Mouse (Mus musculus): ENCODE results near the gene Mtmr1. TPM values are rescaled to one million over a fixed set of nuclear protein-coding genes. Genes with fewer than 3 reads are reported as not detected.

The Mtmr1 gene
- polyA plus RNA-seq, 1 experiment, result 8.1 TPM

DNA sequence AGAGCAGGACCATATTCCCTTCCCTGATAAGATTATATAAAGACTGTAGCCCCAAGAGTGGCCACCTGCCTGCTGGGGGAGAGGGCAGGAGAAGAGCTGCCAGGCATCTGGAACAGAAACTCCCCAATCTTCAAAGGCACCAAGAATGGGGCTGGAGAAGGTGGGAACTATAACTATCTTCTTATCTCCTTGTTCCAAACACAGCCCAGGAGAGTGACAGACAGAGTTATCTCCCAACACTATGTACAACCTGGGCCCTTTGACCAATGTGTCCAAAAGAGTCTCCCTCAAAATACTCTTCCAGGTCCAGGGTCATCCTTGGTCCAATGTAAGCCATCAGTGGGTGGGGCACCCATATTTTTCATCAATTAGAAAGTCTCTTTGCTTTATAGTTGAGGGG is 62.9 kb downstream of the Mtmr1 start:
- Histone ChIP-seq H3K4me3 (ENCODE audit: low read depth, low read length) (no peak overlapping the region), H3K9ac (ENCODE audit: low read depth, poor library complexity, severe bottlenecking) (no peak overlapping the region), H3K27ac (ENCODE audit: insufficient read depth, low read length) (no peak overlapping the region), H3K4me1 (ENCODE audit: control insufficient read depth, insufficient read depth, low read length) (peaks cover 2% of the 10 kb centered on the region), H3K36me3 (ENCODE audit: control insufficient read depth, insufficient read depth, low read length, poor library complexity, severe bottlenecking) (no peaks in the 10 kb centered on the region), H3K9me3 (replicated peaks; ENCODE audit: control insufficient read depth, insufficient read depth, low read length, poor library complexity, severe bottlenecking) (no peaks in the 10 kb centered on the region), H3K27me3 (ENCODE audit: control insufficient read depth, insufficient read depth, low read length, poor library complexity, severe bottlenecking) (no peaks in the 10 kb centered on the region)
- no peak for TF ChIP-seq EP300 (IDR thresholded peaks at IDR 0.05; ENCODE audit: insufficient read depth, low read depth, low read length)
- no peak for TF ChIP-seq CTCF (IDR thresholded peaks at IDR 0.05; ENCODE audit: low read depth, low read length)
- no peak for TF ChIP-seq POLR2A (IDR thresholded peaks at IDR 0.05; ENCODE audit: insufficient read depth, low read length)

DNA sequence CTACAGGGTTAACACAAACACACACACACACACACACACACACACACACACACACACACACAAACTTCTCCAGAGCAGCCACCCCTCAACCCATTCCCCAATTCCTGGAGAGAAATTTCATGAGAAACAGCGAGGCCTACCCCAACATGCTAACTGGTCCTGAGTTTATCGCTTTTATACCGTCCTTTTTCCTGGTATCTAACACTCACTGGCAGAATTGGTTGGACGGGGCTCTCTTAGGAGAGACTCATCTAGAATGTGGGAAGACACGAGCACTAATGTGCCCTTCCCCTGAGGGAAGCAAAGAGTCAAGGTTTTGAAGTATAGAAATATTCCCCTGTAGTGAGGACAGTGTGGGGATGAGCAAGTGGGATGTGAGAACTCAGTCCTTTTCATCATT is 66.3 kb downstream of the Mtmr1 start:
- no peak overlapping the region for H3K9ac ChIP-seq (ENCODE audit: low read depth, poor library complexity, severe bottlenecking)
- no peak overlapping the region for H3K4me3 ChIP-seq (ENCODE audit: low read depth, low read length)
- peaks cover 2% of the 10 kb centered on the region for H3K4me1 ChIP-seq (ENCODE audit: control insufficient read depth, insufficient read depth, low read length)
- no peak overlapping the region for H3K27ac ChIP-seq (ENCODE audit: insufficient read depth, low read length)
- H3K36me3 ChIP-seq (ENCODE audit: control insufficient read depth, insufficient read depth, low read length, poor library complexity, severe bottlenecking), result no peaks in the 10 kb centered on the region
- H3K9me3 ChIP-seq (replicated peaks; ENCODE audit: control insufficient read depth, insufficient read depth, low read length, poor library complexity, severe bottlenecking), result no peaks in the 10 kb centered on the region
- no peaks in the 10 kb centered on the region for H3K27me3 ChIP-seq (ENCODE audit: control insufficient read depth, insufficient read depth, low read length, poor library complexity, severe bottlenecking)
- no peak for TF ChIP-seq POLR2A (IDR thresholded peaks at IDR 0.05; ENCODE audit: insufficient read depth, low read length)
- TF ChIP-seq EP300 (IDR thresholded peaks at IDR 0.05; ENCODE audit: insufficient read depth, low read depth, low read length), result no peak
- TF ChIP-seq CTCF (IDR thresholded peaks at IDR 0.05; ENCODE audit: low read depth, low read length), result no peak

DNA sequence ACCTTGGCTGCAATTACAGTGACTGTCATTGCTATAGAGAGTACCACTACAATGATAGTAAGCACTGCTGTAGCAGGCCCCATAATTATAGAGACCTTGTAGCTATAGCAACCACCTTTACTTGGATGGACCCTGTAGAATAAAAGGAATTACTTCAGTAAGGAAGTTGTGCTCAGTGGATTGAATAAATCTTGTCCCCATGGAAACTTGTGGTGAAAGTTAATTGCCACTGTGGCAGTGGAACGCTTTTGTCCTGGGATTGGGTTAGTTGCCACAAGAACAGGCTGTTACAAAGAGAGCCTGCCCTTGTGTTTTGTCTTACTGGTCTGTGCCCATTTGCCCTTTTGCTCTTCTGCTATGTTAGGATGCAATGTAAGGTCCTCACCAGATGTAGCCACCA is 69.9 kb downstream of the Mtmr1 start:
- Histone ChIP-seq H3K9me3 (replicated peaks; ENCODE audit: control insufficient read depth, insufficient read depth, low read length, poor library complexity, severe bottlenecking) (no peaks in the 10 kb centered on the region), H3K36me3 (ENCODE audit: control insufficient read depth, insufficient read depth, low read length, poor library complexity, severe bottlenecking) (no peaks in the 10 kb centered on the region), H3K4me1 (ENCODE audit: control insufficient read depth, insufficient read depth, low read length) (no peaks in the 10 kb centered on the region), H3K27me3 (ENCODE audit: control insufficient read depth, insufficient read depth, low read length, poor library complexity, severe bottlenecking) (no peaks in the 10 kb centered on the region), H3K4me3 (ENCODE audit: low read depth, low read length) (no peak overlapping the region), H3K27ac (ENCODE audit: insufficient read depth, low read length) (no peak overlapping the region), H3K9ac (ENCODE audit: low read depth, poor library complexity, severe bottlenecking) (no peak overlapping the region)
- no peak for TF ChIP-seq POLR2A (IDR thresholded peaks at IDR 0.05; ENCODE audit: insufficient read depth, low read length)
- no peak for TF ChIP-seq CTCF (IDR thresholded peaks at IDR 0.05; ENCODE audit: low read depth, low read length)

DNA sequence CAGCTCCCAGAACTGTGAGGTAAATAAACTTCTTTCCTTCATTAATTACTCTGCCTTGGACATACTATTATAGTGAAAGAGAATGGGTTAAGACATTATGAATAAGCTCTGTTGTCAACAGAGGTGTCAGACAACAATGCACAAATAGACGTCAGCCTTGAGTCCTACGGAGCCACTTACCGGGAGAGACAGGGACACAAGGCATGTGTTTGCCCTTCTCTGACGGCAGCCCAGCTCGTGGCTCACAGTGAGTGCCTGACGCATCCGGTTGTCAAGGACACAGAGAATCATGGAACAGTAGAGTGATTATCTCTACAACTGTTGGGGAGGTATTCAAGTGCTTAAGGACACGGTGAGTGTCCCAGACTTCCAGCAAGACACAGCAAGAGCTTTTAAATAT is 70.3 kb downstream of the Mtmr1 start:
- Histone ChIP-seq H3K36me3 (ENCODE audit: control insufficient read depth, insufficient read depth, low read length, poor library complexity, severe bottlenecking) (no peaks in the 10 kb centered on the region), H3K27me3 (ENCODE audit: control insufficient read depth, insufficient read depth, low read length, poor library complexity, severe bottlenecking) (no peaks in the 10 kb centered on the region), H3K4me1 (ENCODE audit: control insufficient read depth, insufficient read depth, low read length) (no peaks in the 10 kb centered on the region), H3K27ac (ENCODE audit: insufficient read depth, low read length) (no peak overlapping the region), H3K9ac (ENCODE audit: low read depth, poor library complexity, severe bottlenecking) (no peak overlapping the region), H3K4me3 (ENCODE audit: low read depth, low read length) (no peak overlapping the region), H3K9me3 (replicated peaks; ENCODE audit: control insufficient read depth, insufficient read depth, low read length, poor library complexity, severe bottlenecking) (no peaks in the 10 kb centered on the region)
- TF ChIP-seq EP300 (IDR thresholded peaks at IDR 0.05; ENCODE audit: insufficient read depth, low read depth, low read length), result no peak
- TF ChIP-seq POLR2A (IDR thresholded peaks at IDR 0.05; ENCODE audit: insufficient read depth, low read length), result no peak
- no peak for TF ChIP-seq CTCF (IDR thresholded peaks at IDR 0.05; ENCODE audit: low read depth, low read length)

DNA sequence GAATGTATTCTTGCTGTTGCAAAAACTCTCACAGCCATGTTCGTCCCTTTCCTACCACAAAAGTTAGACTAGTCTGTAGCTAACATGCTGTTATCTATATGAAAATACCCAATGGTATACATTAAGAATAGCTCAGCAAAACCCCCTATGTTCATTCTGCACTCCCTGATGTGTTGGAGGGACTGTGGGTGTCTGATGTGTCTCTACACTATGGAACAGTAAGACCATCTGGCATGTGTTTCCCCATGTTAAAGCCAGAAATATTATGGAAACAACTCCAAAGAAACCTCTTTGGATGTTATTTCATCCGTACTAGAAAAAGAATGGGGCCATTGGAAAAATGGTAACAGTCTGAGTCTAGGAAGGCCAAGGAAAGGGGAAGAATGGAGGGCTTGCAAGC is 71.0 kb downstream of the Mtmr1 start:
- no peak for TF ChIP-seq EP300 (IDR thresholded peaks at IDR 0.05; ENCODE audit: insufficient read depth, low read depth, low read length)
- no peak for TF ChIP-seq POLR2A (IDR thresholded peaks at IDR 0.05; ENCODE audit: insufficient read depth, low read length)
- TF ChIP-seq CTCF (IDR thresholded peaks at IDR 0.05; ENCODE audit: low read depth, low read length), result no peak
- Histone ChIP-seq H3K4me1 (ENCODE audit: control insufficient read depth, insufficient read depth, low read length) (no peaks in the 10 kb centered on the region), H3K27me3 (ENCODE audit: control insufficient read depth, insufficient read depth, low read length, poor library complexity, severe bottlenecking) (no peaks in the 10 kb centered on the region), H3K4me3 (ENCODE audit: low read depth, low read length) (no peak overlapping the region), H3K9ac (ENCODE audit: low read depth, poor library complexity, severe bottlenecking) (no peak overlapping the region), H3K27ac (ENCODE audit: insufficient read depth, low read length) (no peak overlapping the region), H3K36me3 (ENCODE audit: control insufficient read depth, insufficient read depth, low read length, poor library complexity, severe bottlenecking) (no peaks in the 10 kb centered on the region), H3K9me3 (replicated peaks; ENCODE audit: control insufficient read depth, insufficient read depth, low read length, poor library complexity, severe bottlenecking) (no peaks in the 10 kb centered on the region)

DNA sequence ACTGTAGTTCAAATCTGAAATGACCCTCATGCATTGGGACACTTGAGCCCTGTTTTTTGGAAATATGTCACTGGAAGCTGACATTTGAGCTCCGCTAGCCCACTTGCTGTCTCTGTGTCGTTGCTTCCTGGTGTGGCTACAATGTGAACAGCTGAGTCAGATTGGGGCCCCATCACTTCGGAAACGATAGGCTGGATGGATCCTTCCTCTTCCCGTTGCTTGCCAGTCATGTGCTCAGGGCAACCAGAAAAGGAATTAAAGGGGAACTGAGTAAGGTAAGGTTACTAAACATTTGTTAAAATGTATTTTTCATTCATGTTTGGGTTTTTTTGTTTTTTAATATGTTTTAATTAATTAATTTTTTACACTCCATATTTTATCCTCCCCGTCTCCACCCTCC is 74.9 kb downstream of the Mtmr1 start:
- H3K4me1 ChIP-seq (ENCODE audit: control insufficient read depth, insufficient read depth, low read length), result no peaks in the 10 kb centered on the region
- H3K27ac ChIP-seq (ENCODE audit: insufficient read depth, low read length), result no peak overlapping the region
- H3K9me3 ChIP-seq (replicated peaks; ENCODE audit: control insufficient read depth, insufficient read depth, low read length, poor library complexity, severe bottlenecking), result no peaks in the 10 kb centered on the region
- no peaks in the 10 kb centered on the region for H3K27me3 ChIP-seq (ENCODE audit: control insufficient read depth, insufficient read depth, low read length, poor library complexity, severe bottlenecking)
- no peak for TF ChIP-seq CTCF (IDR thresholded peaks at IDR 0.05; ENCODE audit: low read depth, low read length)
- TF ChIP-seq POLR2A (IDR thresholded peaks at IDR 0.05; ENCODE audit: insufficient read depth, low read length), result no peak
- no peak for TF ChIP-seq EP300 (IDR thresholded peaks at IDR 0.05; ENCODE audit: insufficient read depth, low read depth, low read length)
- no peak overlapping the region for H3K4me3 ChIP-seq (ENCODE audit: low read depth, low read length)
- no peak overlapping the region for H3K9ac ChIP-seq (ENCODE audit: low read depth, poor library complexity, severe bottlenecking)
- no peaks in the 10 kb centered on the region for H3K36me3 ChIP-seq (ENCODE audit: control insufficient read depth, insufficient read depth, low read length, poor library complexity, severe bottlenecking)
